8 mouse cellular contexts compared by ENCODE assay signal in the genomic region with DNA sequence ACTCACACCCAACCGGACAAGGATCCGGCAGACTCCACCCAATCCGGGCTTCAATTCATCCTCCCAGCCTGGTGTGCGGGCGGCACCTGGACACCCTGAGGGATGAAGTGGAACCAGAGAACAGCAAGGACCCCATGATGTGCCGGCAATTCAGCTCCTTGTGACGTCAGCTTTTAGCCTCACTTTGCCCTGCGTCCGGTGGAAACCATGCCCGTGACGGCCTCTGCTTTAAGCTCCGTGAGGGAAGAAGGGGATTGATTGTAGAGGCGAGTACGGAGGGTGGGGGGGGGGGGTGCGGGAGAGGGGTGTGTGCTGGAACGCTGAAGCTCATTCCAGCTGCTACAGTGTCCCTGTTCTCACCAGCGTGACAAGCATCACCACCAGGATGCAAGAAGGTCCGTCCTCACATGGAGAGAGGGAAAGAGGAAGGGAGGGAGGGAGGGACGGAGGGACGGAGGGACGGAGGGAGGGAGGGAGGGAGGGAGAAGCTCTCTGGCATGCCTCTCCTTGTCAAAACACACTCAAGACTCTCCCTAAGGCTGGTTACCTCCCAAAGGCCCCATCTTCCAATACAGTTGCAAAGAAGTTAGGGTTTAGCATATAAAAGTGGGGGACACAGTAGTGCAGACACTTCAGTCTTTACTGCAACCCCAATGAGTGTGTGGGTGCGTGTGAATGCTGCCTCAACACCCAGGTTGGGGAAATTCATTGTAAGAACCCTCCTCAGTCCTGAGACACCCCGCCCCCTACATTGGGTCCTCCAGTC. TPM values are rescaled to one million over a fixed set of nuclear protein-coding genes. Genes with fewer than 3 reads are reported as not detected.
DNase-seq lines count a peak whose midpoint lies in the region; ATAC-seq lines count a peak whose summit lies in the region.

No protein-coding gene starts in this region.

- H3K9ac ChIP-seq in heart, embryonic 11.5 days (ENCODE audit: low read depth, low read length): 0 out of 2 replicates have a peak overlapping the region, but pooled peaks have one; percentile 34
- peak overlapping the region; percentile 3; the same call in 1 of the 2 replicates for H3K9ac ChIP-seq in hindbrain, embryonic 11.5 days (ENCODE audit: low read depth, low read length)
- peak overlapping the region; percentile 50 for H3K9ac ChIP-seq in midbrain, embryonic 12.5 days (replicated peaks)

- no peak for DNase-seq in heart, postnatal 4 days
- peak; percentile 77 for DNase-seq in ZHBTc4 (ENCODE audit: low read depth, low spot score)
- peak; percentile 54 for DNase-seq in hindbrain, embryonic 11.5 days (ENCODE audit: low spot score)
- no peak for DNase-seq in thymus, postnatal 10 days (ENCODE audit: low spot score in 2 of 2)
- DNase-seq in gastrocnemius, postnatal 4 days (ENCODE audit: low spot score in 2 of 2): no peak

- WGBS in heart, embryonic 11.5 days (ENCODE audit: insufficient replicate concordance): 5% methylated on average over 22 of the region's 23 CpGs
- WGBS in hindbrain, embryonic 11.5 days: 2% methylated on average over 20 of the region's 23 CpGs
- 1% methylated on average over 19 of the region's 23 CpGs for WGBS in midbrain, embryonic 12.5 days

- H3K27me3 ChIP-seq in heart, embryonic 11.5 days (ENCODE audit: control insufficient read depth, insufficient read depth, low read length): no peaks in the 10 kb centered on the region
- H3K27me3 ChIP-seq in hindbrain, embryonic 11.5 days (ENCODE audit: control insufficient read depth, insufficient read depth, low read length): no peaks in the 10 kb centered on the region
- H3K27me3 ChIP-seq in midbrain, embryonic 12.5 days: 0 out of 2 replicates have a peak, but pooled peaks cover 3% of the 10 kb centered on the region

- H3K4me2 ChIP-seq in heart, embryonic 11.5 days: peak overlapping the region; percentile 84
- H3K4me2 ChIP-seq in hindbrain, embryonic 11.5 days (replicated peaks; ENCODE audit: low read depth, low read length): peak overlapping the region; percentile 63
- H3K4me2 ChIP-seq in midbrain, embryonic 12.5 days (replicated peaks): peak overlapping the region; percentile 72

- H3K4me1 ChIP-seq in heart, embryonic 11.5 days (ENCODE audit: control insufficient read depth, insufficient read depth, low read length): peaks cover 3% of the 10 kb centered on the region; the same call in 1 of the 2 replicates
- no peaks in the 10 kb centered on the region for H3K4me1 ChIP-seq in hindbrain, embryonic 11.5 days (replicated peaks; ENCODE audit: control insufficient read depth, insufficient read depth, low read length)
- peaks cover 11% of the 10 kb centered on the region; the same call in 1 of the 2 replicates for H3K4me1 ChIP-seq in midbrain, embryonic 12.5 days

- peak overlapping the region; percentile 44 for H3K4me3 ChIP-seq in heart, embryonic 11.5 days (ENCODE audit: low read depth, low read length)
- H3K4me3 ChIP-seq in hindbrain, embryonic 11.5 days (ENCODE audit: low read depth, low read length): peak overlapping the region; percentile 38
- peak overlapping the region; percentile 44 for H3K4me3 ChIP-seq in midbrain, embryonic 12.5 days

- H3K27ac ChIP-seq in heart, embryonic 11.5 days (ENCODE audit: low read depth, low read length): no peak overlapping the region
- no peak overlapping the region for H3K27ac ChIP-seq in hindbrain, embryonic 11.5 days (ENCODE audit: low read depth, low read length)
- H3K27ac ChIP-seq in midbrain, embryonic 12.5 days (replicated peaks): no peak overlapping the region

- H3K9me3 ChIP-seq in heart, embryonic 11.5 days (replicated peaks; ENCODE audit: control insufficient read depth, low read length): no peaks in the 10 kb centered on the region
- no peaks in the 10 kb centered on the region for H3K9me3 ChIP-seq in hindbrain, embryonic 11.5 days (ENCODE audit: control insufficient read depth, low read length)
- H3K9me3 ChIP-seq in midbrain, embryonic 12.5 days: no peaks in the 10 kb centered on the region

- no peaks in the 10 kb centered on the region for H3K36me3 ChIP-seq in heart, embryonic 11.5 days (ENCODE audit: control insufficient read depth, insufficient read depth, low read length)
- H3K36me3 ChIP-seq in hindbrain, embryonic 11.5 days (ENCODE audit: control insufficient read depth, insufficient read depth, low read length): no peaks in the 10 kb centered on the region
- H3K36me3 ChIP-seq in midbrain, embryonic 12.5 days: no peaks in the 10 kb centered on the region

- ATAC-seq in heart, embryonic 11.5 days (replicated peaks; ENCODE audit: insufficient number of reproducible peaks, low FRiP score, low TSS enrichment): 0 out of 2 replicates have a peak, but pooled peaks have one; percentile 55
- ATAC-seq in hindbrain, embryonic 11.5 days (ENCODE audit: low FRiP score): peak; percentile 74
- ATAC-seq in midbrain, embryonic 12.5 days (ENCODE audit: low FRiP score, low read depth): peak; percentile 60
- ATAC-seq in erythroid progenitor cell, adult 5-6 weeks (replicated peaks; ENCODE audit: low FRiP score, poor library complexity, severe bottlenecking): no peak

RNA-seq across cellular contexts. Expression of gene Chrna1, which starts 19.1 kb away (rescaled TPM):
- polyA plus RNA-seq in heart, embryonic 11.5 days (2014; fragmentation: Nextera tagmentation; extraction: Ambion mirVana): 0.15 and 0.33 TPM in 2 replicates
- under 1 TPM in 1 of 2 experiments, not detected in 1; 0.14 TPM for total RNA-seq in heart, postnatal 4 days (2021)
- 0.51 and 0.98 TPM in 2 replicates for polyA plus RNA-seq in hindbrain, embryonic 11.5 days (2014; fragmentation: Nextera tagmentation; extraction: Ambion mirVana)
- 0.18 and 0.35 TPM in 2 replicates for polyA plus RNA-seq in midbrain, embryonic 12.5 days (2016; fragmentation: Nextera tagmentation; extraction: Ambion mirVana)
- 0.84 and 1.4 TPM in 2 replicates for total RNA-seq in erythroid progenitor cell, adult 5-6 weeks (2015; ENCODE audit: low replicate concordance)
- not detected in 2 replicates for total RNA-seq in erythroid progenitor cell, adult 5-6 weeks (2017; ENCODE audit: low replicate concordance)
- 10 to 100 TPM; 48.3 to 50.8 TPM for total RNA-seq in gastrocnemius, postnatal 4 days (2021)

RNA-seq across cellular contexts. Expression of gene Wipf1, which starts 31.5 kb away (rescaled TPM):
- 6.3 and 7.8 TPM in 2 replicates for polyA plus RNA-seq in heart, embryonic 11.5 days (2014; fragmentation: Nextera tagmentation; extraction: Ambion mirVana)
- total RNA-seq in heart, postnatal 4 days (2021): 10 to 100 TPM; 19.0 to 20.8 TPM
- polyA plus RNA-seq in hindbrain, embryonic 11.5 days (2014; fragmentation: Nextera tagmentation; extraction: Ambion mirVana): 9.2 and 9.7 TPM in 2 replicates
- polyA plus RNA-seq in midbrain, embryonic 12.5 days (2016; fragmentation: Nextera tagmentation; extraction: Ambion mirVana): 5.1 and 5.3 TPM in 2 replicates
- total RNA-seq in erythroid progenitor cell, adult 5-6 weeks (2015; ENCODE audit: low replicate concordance): 12.6 and 13.3 TPM in 2 replicates
- 3.6 and 3.7 TPM in 2 replicates for total RNA-seq in erythroid progenitor cell, adult 5-6 weeks (2017; ENCODE audit: low replicate concordance)
- 10 to 100 TPM; 33.2 to 41.1 TPM for total RNA-seq in gastrocnemius, postnatal 4 days (2021)

Comparison
In these comparisons a context has a peak if more than half of its experiments do, and no peak if none do; other contexts are left out.
1. DNase-seq: peak in ZHBTc4 (single experiment) and hindbrain, embryonic 11.5 days (single experiment); none in heart, postnatal 4 days (single experiment), thymus, postnatal 10 days (0 of 2) and gastrocnemius, postnatal 4 days (0 of 2).
2. RNA of gene Chrna1, which starts 19.1 kb away (total RNA-seq): 48.3 to 50.8 TPM in gastrocnemius, postnatal 4 days; 0.84 to 1.4 TPM in erythroid progenitor cell, adult 5-6 weeks and 0.14 TPM in heart, postnatal 4 days; every median in the first group is over 10 times any median in the second.
3. Peak in every context shown above with its lines, with median percentiles within 50 percentile points of each other: H3K4me2 ChIP-seq, H3K4me3 ChIP-seq and H3K9ac ChIP-seq.